Mouse (Mus musculus): ENCODE measurements around the gene Sp3. TPM values are rescaled to one million over a fixed set of nuclear protein-coding genes. Genes with fewer than 3 reads are reported as not detected.
"Not testable (repeated sequence)": the region's sequence is repeated elsewhere in the genome, so short reads cannot be mapped to it uniquely, and the experiment has no call there.

Gene Sp3
- polyA plus RNA-seq (2011; ENCODE audit: insufficient read depth, insufficient read length, low replicate concordance, missing spikeins) = 34.0 and 40.0 TPM in 2 replicates

DNA sequence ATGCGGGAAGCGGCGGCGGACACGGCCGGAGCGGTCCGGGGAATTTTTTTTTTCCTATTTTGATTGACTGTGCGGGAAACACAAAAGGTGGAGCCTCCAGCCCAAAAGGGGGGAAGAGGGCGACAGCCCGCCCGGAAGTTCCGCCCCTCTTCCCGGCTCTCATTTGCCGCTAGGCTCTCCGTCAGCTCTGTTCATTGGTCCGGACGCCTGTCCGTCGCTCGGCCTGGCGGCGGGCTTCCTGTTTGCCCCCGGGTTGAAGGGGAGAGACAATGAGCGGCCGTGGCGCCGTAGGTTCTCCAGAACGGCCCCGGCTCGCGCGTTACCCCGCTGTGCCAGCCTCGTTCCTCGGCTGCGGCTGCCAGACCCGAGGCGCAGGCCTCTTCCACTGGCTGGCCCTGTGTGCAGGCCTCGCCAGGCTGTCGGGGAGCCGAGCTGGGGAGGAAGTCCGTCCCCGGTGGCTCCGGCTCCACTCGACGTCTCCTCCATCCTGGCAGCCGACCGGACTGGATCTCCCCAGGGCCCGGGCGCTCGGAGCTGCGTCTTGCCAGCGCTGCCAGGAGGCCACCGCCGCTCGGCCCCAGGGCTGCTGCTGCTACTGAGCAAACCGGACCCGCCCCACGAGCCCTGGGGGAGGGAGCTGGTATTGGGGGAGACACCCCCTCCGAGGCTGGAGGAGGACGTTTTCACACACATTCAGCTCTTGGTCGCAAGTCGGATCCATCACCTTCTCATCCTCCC lies at the start of gene Sp3:
Sp3 (minus strand) TSS at position 110 of the 738 bp plus-strand sequence.
- H3K4me1 ChIP-seq (ENCODE audit: control insufficient read depth, insufficient read depth, low read length) = peaks cover 4% of the 10 kb centered on the region; the same call in 1 of the 2 replicates
- no peak for TF ChIP-seq CTCF (IDR thresholded peaks at IDR 0.05; ENCODE audit: control insufficient read depth, insufficient read depth, low read length)
- peak; percentile 95 for TF ChIP-seq POLR2A (IDR thresholded peaks at IDR 0.05; ENCODE audit: borderline replicate concordance, control insufficient read depth, low read depth, low read length)
- H3K27ac ChIP-seq (ENCODE audit: control insufficient read depth, insufficient read depth, low read depth, low read length, poor library complexity) = peak within 1 kb of the TSS; percentile 100
- WGBS = under 1% methylated on average over 64 of the region's 64 CpGs
- peak within 1 kb of the TSS; percentile 77 for H3K4me3 ChIP-seq (replicated peaks; ENCODE audit: control insufficient read depth, low read depth, low read length)

DNA sequence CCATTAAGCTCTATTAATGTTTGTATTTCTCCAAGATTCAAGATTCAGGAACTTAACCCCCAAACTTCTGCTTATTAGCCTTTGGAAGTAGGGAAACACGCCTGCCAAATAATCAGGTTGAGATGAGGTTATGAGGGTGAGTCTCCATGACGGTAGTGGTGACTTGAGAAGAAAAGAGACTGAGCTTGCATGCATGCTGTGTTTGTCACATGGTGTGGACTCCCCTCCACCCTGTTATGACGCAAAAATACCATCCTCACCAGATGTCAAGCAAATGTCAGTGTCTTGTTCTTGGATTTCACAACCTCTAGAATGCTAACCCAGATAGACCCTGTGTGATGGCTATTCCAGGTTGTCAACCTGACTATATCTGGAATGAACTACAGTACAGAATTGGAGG lies 49.6 kb upstream of the Sp3 start:
- TF ChIP-seq POLR2A (IDR thresholded peaks at IDR 0.05; ENCODE audit: borderline replicate concordance, control insufficient read depth, low read depth, low read length) (no peak), CTCF (IDR thresholded peaks at IDR 0.05; ENCODE audit: control insufficient read depth, insufficient read depth, low read length) (no peak)
- H3K4me1 ChIP-seq (ENCODE audit: control insufficient read depth, insufficient read depth, low read length) = no peaks in the 10 kb centered on the region; the same call in 1 of the 2 replicates
- H3K4me3 ChIP-seq (replicated peaks; ENCODE audit: control insufficient read depth, low read depth, low read length) = no peak overlapping the region
- H3K27ac ChIP-seq (ENCODE audit: control insufficient read depth, insufficient read depth, low read depth, low read length, poor library complexity) = no peak overlapping the region
- 63% methylated on average over 3 of the region's 3 CpGs for WGBS

DNA sequence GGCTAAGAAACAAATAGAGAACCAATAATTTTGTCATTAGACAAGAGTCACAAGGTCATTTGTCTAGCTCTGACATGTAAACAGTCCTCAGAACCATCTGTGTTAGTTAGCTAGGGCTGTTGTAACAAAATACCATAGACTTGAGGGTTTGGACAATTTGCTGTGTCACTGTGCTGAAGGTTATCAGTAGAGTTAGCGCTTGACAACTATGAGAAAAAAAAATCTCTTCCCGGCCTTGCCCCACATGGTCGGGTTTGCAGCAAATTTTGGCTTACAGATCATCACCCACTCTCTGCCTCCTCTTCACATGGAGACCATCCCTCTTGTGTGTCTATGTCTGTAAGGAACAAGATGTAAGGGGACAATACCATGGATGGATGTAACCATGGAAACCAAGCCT lies 47.8 kb upstream of the Sp3 start:
- no peak overlapping the region for H3K4me3 ChIP-seq (replicated peaks; ENCODE audit: control insufficient read depth, low read depth, low read length)
- no peak overlapping the region for H3K27ac ChIP-seq (ENCODE audit: control insufficient read depth, insufficient read depth, low read depth, low read length, poor library complexity)
- 55% methylated on average over 3 of the region's 3 CpGs for WGBS
- TF ChIP-seq POLR2A (IDR thresholded peaks at IDR 0.05; ENCODE audit: borderline replicate concordance, control insufficient read depth, low read depth, low read length) (no peak), CTCF (IDR thresholded peaks at IDR 0.05; ENCODE audit: control insufficient read depth, insufficient read depth, low read length) (no peak)
- no peaks in the 10 kb centered on the region; the same call in 1 of the 2 replicates for H3K4me1 ChIP-seq (ENCODE audit: control insufficient read depth, insufficient read depth, low read length)

DNA sequence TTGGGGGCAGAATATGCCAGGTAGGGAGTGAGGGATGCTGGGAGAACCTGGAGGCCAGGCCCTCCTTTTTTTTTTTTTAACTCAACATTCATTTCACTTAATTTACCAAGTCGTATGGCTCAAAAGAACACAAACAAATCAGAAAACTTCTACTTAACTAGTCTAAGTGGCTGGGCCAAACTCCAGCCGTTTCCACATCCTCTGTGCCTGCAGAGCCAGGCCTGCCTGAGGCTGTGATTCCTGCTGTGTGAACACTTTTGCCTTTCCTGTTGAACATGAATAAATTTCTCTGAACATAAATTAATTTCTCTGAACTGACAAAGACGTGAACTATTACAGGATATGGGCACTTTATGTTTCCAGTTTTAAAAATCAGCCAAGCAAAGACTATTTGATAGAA lies 46.9 kb upstream of the Sp3 start:
- Histone ChIP-seq H3K4me3 (replicated peaks; ENCODE audit: control insufficient read depth, low read depth, low read length) (no peak overlapping the region), H3K27ac (ENCODE audit: control insufficient read depth, insufficient read depth, low read depth, low read length, poor library complexity) (no peak overlapping the region), H3K4me1 (ENCODE audit: control insufficient read depth, insufficient read depth, low read length) (no peaks in the 10 kb centered on the region; the same call in 1 of the 2 replicates)
- WGBS = 36% methylated on average over 3 of the region's 3 CpGs
- TF ChIP-seq POLR2A (IDR thresholded peaks at IDR 0.05; ENCODE audit: borderline replicate concordance, control insufficient read depth, low read depth, low read length) = no peak
- TF ChIP-seq CTCF (IDR thresholded peaks at IDR 0.05; ENCODE audit: control insufficient read depth, insufficient read depth, low read length) = no peak

DNA sequence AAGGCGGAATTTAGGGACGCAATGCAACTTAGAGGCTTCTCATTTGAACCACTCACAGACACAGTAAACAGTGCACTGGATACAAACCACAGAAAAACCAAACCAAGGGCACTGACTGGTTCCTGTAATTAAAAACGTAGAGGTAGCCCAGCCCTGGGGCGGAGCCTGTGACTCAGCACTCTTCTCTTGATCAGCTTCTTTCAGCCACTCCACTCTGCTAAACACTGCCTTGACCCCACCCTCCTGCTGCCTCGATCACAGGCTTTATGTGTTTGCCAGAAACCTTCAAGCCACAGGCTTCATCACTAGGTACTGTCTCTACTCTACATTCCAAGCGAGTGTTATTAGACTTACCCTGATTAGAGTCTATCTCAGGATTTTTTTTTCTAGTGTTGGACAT lies 43.6 kb upstream of the Sp3 start:
- WGBS = 45% methylated on average over 6 of the region's 6 CpGs
- peak overlapping the region; percentile 61; the same call in 1 of the 2 replicates for H3K27ac ChIP-seq (ENCODE audit: control insufficient read depth, insufficient read depth, low read depth, low read length, poor library complexity)
- H3K4me3 ChIP-seq (replicated peaks; ENCODE audit: control insufficient read depth, low read depth, low read length) = no peak overlapping the region
- no peaks in the 10 kb centered on the region; the same call in 1 of the 2 replicates for H3K4me1 ChIP-seq (ENCODE audit: control insufficient read depth, insufficient read depth, low read length)
- TF ChIP-seq CTCF (IDR thresholded peaks at IDR 0.05; ENCODE audit: control insufficient read depth, insufficient read depth, low read length) = no peak
- no peak for TF ChIP-seq POLR2A (IDR thresholded peaks at IDR 0.05; ENCODE audit: borderline replicate concordance, control insufficient read depth, low read depth, low read length)

DNA sequence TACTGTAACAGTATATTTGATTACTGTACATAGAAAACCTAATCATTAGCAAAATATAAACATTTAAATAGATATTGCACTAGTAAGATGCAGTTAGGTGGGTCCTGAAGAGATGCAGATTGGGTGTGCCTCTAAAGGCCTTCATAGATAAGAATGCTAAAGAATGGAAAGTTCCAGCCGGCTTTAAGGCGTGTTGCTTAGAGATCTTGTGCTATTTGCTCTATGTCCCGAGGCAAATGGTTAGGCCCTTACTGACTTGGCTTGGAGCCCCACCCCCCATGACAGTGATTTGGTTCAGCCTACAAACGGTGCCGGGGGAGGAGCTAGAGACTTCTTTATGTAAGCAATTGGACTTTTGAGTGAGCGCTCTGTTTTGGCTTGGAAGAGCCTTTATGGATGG lies 40.8 kb upstream of the Sp3 start:
- H3K4me3 ChIP-seq (replicated peaks; ENCODE audit: control insufficient read depth, low read depth, low read length) = no peak overlapping the region
- WGBS = 68% methylated on average over 6 of the region's 6 CpGs
- no peak for TF ChIP-seq POLR2A (IDR thresholded peaks at IDR 0.05; ENCODE audit: borderline replicate concordance, control insufficient read depth, low read depth, low read length)
- no peak for TF ChIP-seq CTCF (IDR thresholded peaks at IDR 0.05; ENCODE audit: control insufficient read depth, insufficient read depth, low read length)
- no peak overlapping the region for H3K27ac ChIP-seq (ENCODE audit: control insufficient read depth, insufficient read depth, low read depth, low read length, poor library complexity)
- no peaks in the 10 kb centered on the region; the same call in 1 of the 2 replicates for H3K4me1 ChIP-seq (ENCODE audit: control insufficient read depth, insufficient read depth, low read length)

DNA sequence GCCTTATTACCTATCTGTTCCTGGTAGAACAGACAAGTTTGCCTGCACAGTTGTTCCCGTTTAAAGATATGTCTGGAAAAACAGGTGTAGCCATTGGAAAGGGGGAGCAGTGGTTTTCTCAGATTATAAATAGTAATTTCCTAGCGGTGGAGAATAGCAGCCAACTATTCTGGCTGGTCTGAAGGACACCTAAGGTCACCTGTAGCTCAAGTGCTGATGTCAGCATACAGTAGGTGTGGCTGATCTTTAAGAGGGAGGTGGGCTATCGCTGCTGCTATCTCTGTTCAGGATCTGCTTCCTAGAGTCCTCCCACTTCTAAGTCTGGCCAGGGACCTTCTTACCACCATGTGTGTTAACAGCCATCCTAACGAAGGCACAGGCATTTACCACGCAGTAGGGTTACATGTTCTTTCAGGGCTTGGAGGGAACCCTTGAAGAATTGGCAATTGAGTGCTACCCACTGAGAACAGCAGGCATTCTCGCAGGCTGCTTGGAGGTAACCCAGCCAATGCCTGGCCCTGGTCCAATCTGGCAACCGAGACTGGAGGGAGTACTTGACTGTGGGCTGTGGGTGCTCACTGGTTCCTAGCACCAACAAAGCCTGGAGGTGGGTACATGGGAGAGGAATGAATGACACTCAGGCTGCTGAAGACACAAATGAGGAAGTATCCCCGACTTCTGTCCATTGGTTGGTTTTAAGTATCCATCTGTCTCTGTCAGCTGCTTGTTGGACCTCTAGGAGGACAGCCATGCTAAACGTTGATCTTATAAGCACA lies 39.3 kb upstream of the Sp3 start:
- Histone ChIP-seq H3K4me1 (ENCODE audit: control insufficient read depth, insufficient read depth, low read length) (no peaks in the 10 kb centered on the region; the same call in 1 of the 2 replicates), H3K4me3 (replicated peaks; ENCODE audit: control insufficient read depth, low read depth, low read length) (no peak overlapping the region), H3K27ac (ENCODE audit: control insufficient read depth, insufficient read depth, low read depth, low read length, poor library complexity) (no peak overlapping the region)
- WGBS = 52% methylated on average over 9 of the region's 9 CpGs
- no peak for TF ChIP-seq POLR2A (IDR thresholded peaks at IDR 0.05; ENCODE audit: borderline replicate concordance, control insufficient read depth, low read depth, low read length)
- TF ChIP-seq CTCF (IDR thresholded peaks at IDR 0.05; ENCODE audit: control insufficient read depth, insufficient read depth, low read length) = no peak

DNA sequence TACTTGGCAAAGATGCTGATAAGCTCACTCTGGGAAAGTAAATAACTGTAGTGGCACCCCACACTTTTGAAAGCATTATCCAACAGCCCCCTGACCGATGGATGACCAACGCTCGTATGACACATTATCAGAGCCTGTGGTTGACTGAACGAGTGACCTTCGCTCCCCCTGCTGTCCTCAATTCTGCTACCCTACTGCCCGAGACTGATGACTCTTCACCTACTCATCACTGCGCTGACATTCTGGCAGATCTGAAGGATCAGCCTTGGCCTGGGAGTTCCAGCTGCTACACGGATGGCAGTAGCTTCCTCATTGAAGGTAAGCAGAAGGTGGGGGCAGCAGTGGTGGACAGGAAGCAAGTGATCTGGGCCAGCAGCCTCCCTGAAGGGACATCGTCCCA lies 33.8 kb upstream of the Sp3 start:
- not testable (repeated sequence) for H3K27ac ChIP-seq (ENCODE audit: control insufficient read depth, insufficient read depth, low read depth, low read length, poor library complexity); H3K4me1 ChIP-seq (ENCODE audit: control insufficient read depth, insufficient read depth, low read length); H3K4me3 ChIP-seq (replicated peaks; ENCODE audit: control insufficient read depth, low read depth, low read length)
- WGBS = 38% methylated on average over 9 of the region's 9 CpGs

All from bone marrow, adult 2 months (tissue).